8 mouse cellular contexts compared by ENCODE assay signal in the genomic region with DNA sequence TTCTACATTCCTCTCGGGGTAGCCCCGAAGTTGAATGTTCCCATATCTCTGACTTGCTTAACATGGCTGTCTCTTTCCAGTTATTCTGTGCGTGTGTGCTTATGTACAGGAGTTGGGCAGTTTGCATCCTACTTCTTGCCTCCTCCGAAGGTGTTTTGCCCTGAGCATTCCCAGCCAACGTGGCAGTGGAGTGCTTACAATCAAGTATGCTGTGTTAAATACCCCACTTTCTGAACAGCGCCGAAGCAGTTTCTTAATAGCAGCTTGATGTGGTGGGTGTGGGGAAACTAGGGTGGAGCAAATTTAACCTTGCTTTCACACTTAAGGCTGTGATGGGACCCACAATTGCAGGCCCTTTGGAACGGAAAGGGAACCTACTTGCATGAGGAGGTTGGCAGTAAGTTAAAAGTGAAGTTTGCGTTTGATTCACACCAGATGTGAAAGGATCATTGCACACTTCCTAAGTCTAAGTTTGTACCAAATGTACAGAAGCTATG. TPM values are rescaled to one million over a fixed set of nuclear protein-coding genes. Genes with fewer than 3 reads are reported as not detected.
DNase-seq lines count a peak whose midpoint lies in the region; ATAC-seq and TF ChIP-seq lines count a peak whose summit lies in the region.

No protein-coding gene starts in this region.

- H3K4me3 ChIP-seq in lung, embryonic 16.5 days (ENCODE audit: low read length): peak overlapping the region; percentile 76
- peak overlapping the region; percentile 97 for H3K4me3 ChIP-seq in embryonic facial prominence, embryonic 15.5 days (replicated peaks)
- H3K4me3 ChIP-seq in limb, embryonic 14.5 days (replicated peaks; ENCODE audit: low read length): peak overlapping the region; percentile 96
- peak overlapping the region; percentile 66 for H3K4me3 ChIP-seq in olfactory bulb, adult 2 months (ENCODE audit: insufficient read depth, low read depth, low read length)

- no peak for DNase-seq in lung, postnatal 36 days
- no peak for DNase-seq in limb, embryonic 14.5 days (ENCODE audit: low spot score)
- DNase-seq in c-Kit-positive CD71-positive TER-119-positive erythroid progenitor cells, embryonic 14.5 days (ENCODE audit: low spot score): no peak
- DNase-seq in cerebellum, adult 11-12 months: no peak
- DNase-seq in frontal cortex, postnatal 25 days (ENCODE audit: low spot score in 2 of 2): no peak

- no peak overlapping the region for H3K27ac ChIP-seq in lung, embryonic 16.5 days (ENCODE audit: low read length)
- H3K27ac ChIP-seq in embryonic facial prominence, embryonic 15.5 days (replicated peaks): peak overlapping the region; percentile 74; the same call in 1 of the 2 replicates
- no peak overlapping the region; the same call in 1 of the 2 replicates for H3K27ac ChIP-seq in limb, embryonic 14.5 days (replicated peaks; ENCODE audit: low read depth, low read length)
- no peak overlapping the region for H3K27ac ChIP-seq in olfactory bulb, adult 2 months (ENCODE audit: insufficient read depth, low read depth, low read length)

- peak overlapping the region; percentile 85 for H3K9ac ChIP-seq in lung, embryonic 16.5 days (ENCODE audit: low read length)
- H3K9ac ChIP-seq in embryonic facial prominence, embryonic 15.5 days: peak overlapping the region; percentile 88
- peak overlapping the region; percentile 78 for H3K9ac ChIP-seq in limb, embryonic 14.5 days (ENCODE audit: low read depth, low read length, severe bottlenecking)

- no peaks in the 10 kb centered on the region for H3K9me3 ChIP-seq in lung, embryonic 16.5 days (ENCODE audit: control insufficient read depth, low read length)
- H3K9me3 ChIP-seq in embryonic facial prominence, embryonic 15.5 days (replicated peaks): no peaks in the 10 kb centered on the region
- no peaks in the 10 kb centered on the region for H3K9me3 ChIP-seq in limb, embryonic 14.5 days (ENCODE audit: control insufficient read depth, low read length)

- no peak for TF ChIP-seq CTCF in olfactory bulb, adult 2 months (IDR thresholded peaks at IDR 0.05; ENCODE audit: insufficient read depth, low read depth, low read length)

- H3K36me3 ChIP-seq in lung, embryonic 16.5 days (ENCODE audit: control insufficient read depth, insufficient read depth, low read length): no peaks in the 10 kb centered on the region
- no peaks in the 10 kb centered on the region for H3K36me3 ChIP-seq in embryonic facial prominence, embryonic 15.5 days
- H3K36me3 ChIP-seq in limb, embryonic 14.5 days (ENCODE audit: control insufficient read depth, insufficient read depth, low read length): no peaks in the 10 kb centered on the region

- H3K4me1 ChIP-seq in lung, embryonic 16.5 days (replicated peaks; ENCODE audit: control insufficient read depth, insufficient read depth, low read length): peaks cover 18% of the 10 kb centered on the region
- H3K4me1 ChIP-seq in embryonic facial prominence, embryonic 15.5 days: peaks cover 41% of the 10 kb centered on the region
- H3K4me1 ChIP-seq in limb, embryonic 14.5 days (ENCODE audit: control insufficient read depth, insufficient read depth, low read length): peaks cover 38% of the 10 kb centered on the region
- peaks cover 3% of the 10 kb centered on the region; the same call in 1 of the 2 replicates for H3K4me1 ChIP-seq in olfactory bulb, adult 2 months (ENCODE audit: control insufficient read depth, insufficient read depth, low read length)

- WGBS in lung, embryonic 16.5 days: 15% methylated on average over 9 of the region's 9 CpGs
- WGBS in embryonic facial prominence, embryonic 15.5 days: 8% methylated on average over 9 of the region's 9 CpGs
- 9% methylated on average over 9 of the region's 9 CpGs for WGBS in limb, embryonic 14.5 days
- 30% methylated on average over 9 of the region's 9 CpGs for WGBS in olfactory bulb, adult 2 months

- TF ChIP-seq POLR2A in limb, embryonic 14.5 days (IDR thresholded peaks at IDR 0.05; ENCODE audit: borderline replicate concordance, extremely low read depth, insufficient read depth, insufficient read length): no peak
- TF ChIP-seq POLR2A in olfactory bulb, adult 2 months (IDR thresholded peaks at IDR 0.05; ENCODE audit: insufficient read depth, low read depth, low read length): no peak

- no peaks in the 10 kb centered on the region for H3K27me3 ChIP-seq in lung, embryonic 16.5 days (ENCODE audit: control insufficient read depth, insufficient read depth, low read depth, low read length)
- H3K27me3 ChIP-seq in embryonic facial prominence, embryonic 15.5 days: no peaks in the 10 kb centered on the region
- H3K27me3 ChIP-seq in limb, embryonic 14.5 days (ENCODE audit: control insufficient read depth, insufficient read depth, low read length): no peaks in the 10 kb centered on the region

- peak overlapping the region; percentile 87 for H3K4me2 ChIP-seq in lung, embryonic 16.5 days (ENCODE audit: low read depth, low read length)
- H3K4me2 ChIP-seq in embryonic facial prominence, embryonic 15.5 days (replicated peaks): peak overlapping the region; percentile 82
- H3K4me2 ChIP-seq in limb, embryonic 14.5 days (replicated peaks; ENCODE audit: low read depth, low read length, severe bottlenecking): peak overlapping the region; percentile 74

- no peak for ATAC-seq in lung, embryonic 16.5 days (ENCODE audit: low read depth)
- no peak for ATAC-seq in embryonic facial prominence, embryonic 15.5 days (ENCODE audit: insufficient number of reproducible peaks, low FRiP score, low TSS enrichment, low read depth)
- ATAC-seq in limb, embryonic 14.5 days (ENCODE audit: low FRiP score, low read depth): no peak

RNA-seq across cellular contexts. Expression of a gene that starts 1.1 kb away (rescaled TPM):
- 15.1 and 15.7 TPM in 2 replicates for polyA plus RNA-seq in lung, embryonic 16.5 days (2015; fragmentation: Nextera tagmentation; extraction: Ambion mirVana)
- 15.5 and 17.0 TPM in 2 replicates for polyA plus RNA-seq in embryonic facial prominence, embryonic 15.5 days (2015; fragmentation: Nextera tagmentation; extraction: Ambion mirVana)
- 48.3 and 59.6 TPM in 2 replicates for polyA plus RNA-seq in limb, embryonic 14.5 days (2012; rRNA removed)
- polyA plus RNA-seq in limb, embryonic 14.5 days (2014; fragmentation: Nextera tagmentation; extraction: Ambion mirVana): 19.3 and 22.1 TPM in 2 replicates
- not detected in 2 replicates for polyA plus RNA-seq in olfactory bulb, adult 2 months (2012; ENCODE audit: insufficient read depth, insufficient read length, low replicate concordance, missing spikeins)

RNA-seq across cellular contexts. Expression of a gene that starts 27.8 kb away (rescaled TPM):
- 75.3 and 80.2 TPM in 2 replicates for polyA plus RNA-seq in lung, embryonic 16.5 days (2015; fragmentation: Nextera tagmentation; extraction: Ambion mirVana)
- polyA plus RNA-seq in embryonic facial prominence, embryonic 15.5 days (2015; fragmentation: Nextera tagmentation; extraction: Ambion mirVana): 60.6 and 70.0 TPM in 2 replicates
- polyA plus RNA-seq in limb, embryonic 14.5 days (2012; rRNA removed): 49.7 and 51.4 TPM in 2 replicates
- 58.5 and 60.1 TPM in 2 replicates for polyA plus RNA-seq in limb, embryonic 14.5 days (2014; fragmentation: Nextera tagmentation; extraction: Ambion mirVana)
- polyA plus RNA-seq in olfactory bulb, adult 2 months (2012; ENCODE audit: insufficient read depth, insufficient read length, low replicate concordance, missing spikeins): not detected in 2 replicates

RNA-seq across cellular contexts. Expression of a gene that starts 46.6 kb away (rescaled TPM):
- 91.1 and 92.7 TPM in 2 replicates for polyA plus RNA-seq in lung, embryonic 16.5 days (2015; fragmentation: Nextera tagmentation; extraction: Ambion mirVana)
- 100 TPM in 2 replicates for polyA plus RNA-seq in embryonic facial prominence, embryonic 15.5 days (2015; fragmentation: Nextera tagmentation; extraction: Ambion mirVana)
- polyA plus RNA-seq in limb, embryonic 14.5 days (2012; rRNA removed): 98.1 and 116 TPM in 2 replicates
- 110 and 117 TPM in 2 replicates for polyA plus RNA-seq in limb, embryonic 14.5 days (2014; fragmentation: Nextera tagmentation; extraction: Ambion mirVana)
- not detected in 2 replicates for polyA plus RNA-seq in olfactory bulb, adult 2 months (2012; ENCODE audit: insufficient read depth, insufficient read length, low replicate concordance, missing spikeins)
